Mouse (Mus musculus): ENCODE measurements around the gene Triml1.

Triml1 gene

DNA sequence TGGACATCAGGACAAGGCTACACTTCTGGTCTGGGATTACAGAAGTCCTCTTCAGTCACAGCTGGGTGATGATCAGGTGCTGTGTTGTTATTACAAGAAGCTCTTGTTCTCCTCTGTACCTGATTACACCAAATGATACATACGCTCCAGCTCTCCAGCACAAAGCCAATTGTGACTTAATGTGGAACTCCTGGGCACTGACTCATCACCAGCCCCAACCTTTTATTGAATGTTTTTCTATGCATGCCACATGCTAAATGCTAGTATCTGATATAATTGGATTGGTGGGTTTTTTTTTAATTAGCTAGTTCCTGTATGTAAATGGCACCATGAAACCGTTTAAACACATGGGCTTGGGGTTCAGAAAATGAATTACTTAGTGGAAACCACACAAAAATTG, at the start of gene Triml1:
TSS of gene Triml1 (minus strand) at position 101 of the 400 bp plus-strand sequence.
- no peak for DNase-seq

DNA sequence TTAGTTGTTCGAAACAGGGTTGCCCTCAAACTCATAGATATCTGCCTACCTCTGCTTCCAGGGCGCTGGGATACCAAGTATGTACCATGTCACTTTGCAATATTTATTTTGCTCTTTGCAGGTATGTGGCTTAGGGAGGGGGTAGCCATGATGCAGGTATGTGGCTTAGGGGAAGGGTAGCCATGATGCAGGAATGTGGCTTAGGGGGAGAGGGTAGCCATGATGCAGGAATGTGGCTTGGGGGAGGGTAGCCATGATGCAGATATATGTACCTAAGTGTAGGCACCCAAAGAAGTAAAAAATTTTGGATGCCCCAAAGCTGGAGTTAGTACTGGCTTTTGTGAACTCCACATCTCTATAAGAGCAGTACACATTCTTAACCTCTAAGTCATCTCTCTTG, 41.0 kb upstream of the Triml1 start:
- DNase-seq, result no peak

GRCm38 (mm10) chr8:43180054-43180690, 38.9 kb upstream of the Triml1 start, which contains the start of gene Triml2:
Gene Triml2 (plus strand): TSS chr8:43180541.
- no peak for DNase-seq

DNA sequence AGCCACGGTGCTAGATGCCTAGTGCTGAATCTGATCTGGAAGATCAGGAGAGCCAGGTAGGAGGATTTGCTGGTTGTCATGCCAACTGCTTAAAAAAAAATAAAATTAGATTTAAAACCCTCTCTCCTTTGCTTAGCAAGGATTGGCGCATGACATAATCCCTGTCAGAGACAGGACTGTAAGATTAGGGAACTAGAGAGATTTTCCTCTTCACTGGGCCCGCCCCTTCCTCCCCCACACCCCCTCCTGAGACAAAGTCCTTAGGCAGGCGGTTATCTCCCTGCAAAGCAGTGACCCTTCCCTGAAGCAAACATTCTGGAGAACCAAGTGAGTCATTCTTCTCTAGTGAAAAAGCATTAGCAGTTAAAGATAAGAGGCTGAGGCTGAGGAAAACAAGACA, 37.9 kb upstream of the Triml1 start:
- no peak for DNase-seq

DNA sequence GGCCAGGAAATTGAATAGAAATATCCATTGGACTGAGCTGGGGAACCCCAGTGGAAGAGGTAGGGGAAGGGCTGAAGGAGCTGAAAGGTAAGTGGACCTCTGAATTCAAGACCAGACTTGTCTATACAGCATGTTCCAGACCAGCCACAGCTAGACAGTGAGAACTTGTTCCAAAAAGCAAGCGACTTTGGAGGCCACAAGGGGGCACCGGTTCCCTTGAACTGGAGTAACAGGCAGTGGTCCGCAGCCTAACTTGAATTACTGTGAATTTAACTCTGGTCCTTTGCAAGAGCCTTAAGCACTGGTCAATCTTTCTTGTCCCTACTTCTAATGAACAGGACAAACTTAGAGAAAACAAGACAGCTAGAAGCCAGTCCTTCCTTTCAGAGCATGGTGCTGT, 37.0 kb upstream of the Triml1 start:
- DNase-seq, result no peak

GRCm38 (mm10) chr8:43176766-43177486, 35.6 kb upstream of the Triml1 start:
- DNase-seq, result no peak

GRCm38 (mm10) chr8:43169249-43169755, 28.0 kb upstream of the Triml1 start:
- DNase-seq, result no peak

- no peak for DNase-seq
Measured at GRCm38 (mm10) chr8:43168083-43168482, 26.8 kb upstream of the Triml1 start.

- no peak for DNase-seq
Measured at GRCm38 (mm10) chr8:43164453-43164852, 23.2 kb upstream of the Triml1 start.

- DNase-seq, result no peak
Measured at GRCm38 (mm10) chr8:43163255-43163654, 22.0 kb upstream of the Triml1 start.

DNA sequence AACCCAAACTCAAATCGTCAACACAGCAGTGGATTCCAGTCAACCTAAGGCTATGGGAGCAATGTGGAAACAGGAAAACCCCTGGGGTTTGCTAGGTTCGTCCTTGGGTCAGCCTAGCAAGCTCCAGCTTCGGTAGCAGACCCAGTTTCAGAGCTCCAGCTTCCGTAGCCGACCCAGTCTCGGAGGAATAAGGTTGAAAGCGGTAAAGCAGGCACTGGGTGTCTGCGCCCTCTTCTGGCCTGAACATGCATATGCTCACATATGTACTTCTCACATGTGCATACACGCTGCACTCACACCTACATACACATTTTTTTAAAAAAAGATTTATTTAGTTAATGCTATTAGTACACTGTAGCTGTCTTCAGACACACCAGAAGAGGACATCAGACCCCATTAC, 8.0 kb upstream of the Triml1 start:
- DNase-seq, result no peak

DNA sequence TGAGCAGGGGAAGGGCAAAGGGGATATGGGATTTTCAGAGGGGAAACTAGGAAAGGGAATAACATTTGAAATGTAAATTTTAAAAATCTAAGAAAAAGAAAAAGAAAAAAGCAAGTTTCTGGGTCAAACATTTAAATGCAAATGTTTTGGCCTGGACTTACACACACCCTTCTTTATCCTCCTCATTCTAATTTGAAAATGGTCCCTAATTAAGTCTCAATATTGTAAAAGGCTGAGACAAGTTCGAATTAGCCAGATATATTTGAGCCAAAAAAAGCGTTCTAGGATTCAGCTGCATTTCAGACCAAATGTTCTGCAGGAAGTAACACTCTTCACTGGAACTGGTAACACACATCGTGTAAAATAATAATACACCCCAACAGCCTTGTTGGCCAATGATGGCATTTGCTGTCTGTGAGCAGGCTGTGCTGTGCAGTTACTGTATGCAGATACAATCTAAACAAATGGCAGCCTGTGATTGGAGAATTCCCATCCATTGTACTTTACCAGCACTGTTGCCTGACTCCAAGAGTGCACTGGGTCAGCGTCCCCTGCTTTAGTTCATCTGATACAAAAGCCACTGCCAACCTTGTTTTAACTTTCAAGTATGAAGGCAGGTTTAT, 30.0 kb downstream of the Triml1 start:
- no peak for DNase-seq
